Mouse (Mus musculus): ENCODE measurements around the gene Gsk3a.

- TF ChIP-seq CTCF (conservative IDR thresholded peaks at IDR 0.05 in 1 of 2, IDR thresholded peaks at IDR 0.05 in 1 of 2; ENCODE audit: low read depth in 2 of 2, low read length in 2 of 2) = no peak
- no peak for TF ChIP-seq ETS1 (conservative IDR thresholded peaks at IDR 0.05; ENCODE audit: low read depth, low read length)
- no peak for TF ChIP-seq EP300 (IDR thresholded peaks at IDR 0.05; ENCODE audit: low read length)
- TF ChIP-seq RAD21 (IDR thresholded peaks at IDR 0.05; ENCODE audit: low read depth, low read length) = no peak
- TF ChIP-seq GABPA (IDR thresholded peaks at IDR 0.05; ENCODE audit: insufficient replicate concordance, low read depth, low read length) = no peak
- TF ChIP-seq TCF12 (IDR thresholded peaks at IDR 0.05; ENCODE audit: low read depth, low read length) = no peak
- no peak for TF ChIP-seq MXI1 (IDR thresholded peaks at IDR 0.05; ENCODE audit: low read depth, low read length)
- TF ChIP-seq MAFK (IDR thresholded peaks at IDR 0.05; ENCODE audit: insufficient replicate concordance, low read length) = no peak
- no peak for TF ChIP-seq MYC (IDR thresholded peaks at IDR 0.05; ENCODE audit: low read depth, low read length)
Measured at GRCm38 (mm10) chr7:25197384-25198018, 40.1 kb downstream of the Gsk3a start.

Data from CH12.LX (cell line).